Mouse (Mus musculus): Measurements from ENCODE around the gene Adarb1. TPM values are rescaled to one million over a fixed set of nuclear protein-coding genes. Genes with fewer than 3 reads are reported as not detected.

Gene Adarb1
- polyA plus RNA-seq, 1 experiment from 2014 or later = 15.4 TPM

- no peaks in the 10 kb centered on the region for H3K9me3 ChIP-seq (ENCODE audit: control insufficient read depth, low read length)
- ATAC-seq (ENCODE audit: insufficient number of reproducible peaks, insufficient read depth, low FRiP score, low read depth) = no peak
- WGBS = 61% methylated on average over 1 of the region's 1 CpGs
- H3K36me3 ChIP-seq (ENCODE audit: control insufficient read depth, insufficient read depth, low read length) = no peaks in the 10 kb centered on the region
- no peak overlapping the region for H3K4me2 ChIP-seq (ENCODE audit: low read length)
- no peak overlapping the region for H3K27ac ChIP-seq (replicated peaks in 1 of 2; ENCODE audit: control insufficient read depth in 1 of 2, insufficient read depth in 1 of 2, low read depth in 2 of 2, low read length in 2 of 2)
- H3K27me3 ChIP-seq (ENCODE audit: control insufficient read depth, insufficient read depth, low read length) = no peaks in the 10 kb centered on the region
- no peak overlapping the region for H3K4me3 ChIP-seq (ENCODE audit: control insufficient read depth in 1 of 2, insufficient read depth in 1 of 2, low read depth in 1 of 2, low read length in 2 of 2)
- H3K4me1 ChIP-seq (ENCODE audit: control insufficient read depth in 2 of 2, insufficient read depth in 2 of 2, low read length in 2 of 2) = peaks cover 8 to 15% of the 10 kb centered on the region in 2 experiments
- no peak overlapping the region for H3K9ac ChIP-seq (ENCODE audit: low read length)
Observed at GRCm38 (mm10) chr10:77402463-77402862, 15.6 kb downstream of the Adarb1 start.

DNA sequence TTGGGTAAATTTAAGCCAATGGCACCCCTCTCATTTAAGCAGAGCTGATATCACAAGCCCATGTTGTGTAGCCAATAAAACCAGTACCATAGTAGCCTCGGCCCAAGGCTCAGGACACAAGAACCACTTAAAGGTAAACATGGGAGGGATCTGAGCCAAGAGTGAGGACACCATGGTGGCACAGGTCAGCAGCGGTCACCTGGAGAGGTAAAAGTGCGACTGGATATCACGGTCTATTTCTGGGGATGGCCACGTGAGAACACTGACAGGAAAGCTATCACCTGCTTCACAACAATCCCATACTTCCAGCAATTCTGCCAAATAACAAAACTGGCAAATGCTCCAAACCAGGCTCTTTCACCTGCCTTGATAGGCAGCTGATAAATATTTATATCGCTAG is 17.0 kb downstream of the Adarb1 start:
- Histone ChIP-seq H3K4me3 (ENCODE audit: control insufficient read depth in 1 of 2, insufficient read depth in 1 of 2, low read depth in 1 of 2, low read length in 2 of 2) (no peak overlapping the region), H3K36me3 (ENCODE audit: control insufficient read depth, insufficient read depth, low read length) (no peaks in the 10 kb centered on the region), H3K4me2 (ENCODE audit: low read length) (no peak overlapping the region), H3K27me3 (ENCODE audit: control insufficient read depth, insufficient read depth, low read length) (no peaks in the 10 kb centered on the region), H3K9ac (ENCODE audit: low read length) (no peak overlapping the region), H3K9me3 (ENCODE audit: control insufficient read depth, low read length) (no peaks in the 10 kb centered on the region), H3K4me1 (ENCODE audit: control insufficient read depth in 2 of 2, insufficient read depth in 2 of 2, low read length in 2 of 2) (peaks cover 20 to 29% of the 10 kb centered on the region in 2 experiments), H3K27ac (replicated peaks in 1 of 2; ENCODE audit: control insufficient read depth in 1 of 2, insufficient read depth in 1 of 2, low read depth in 2 of 2, low read length in 2 of 2) (no peak overlapping the region)
- WGBS = 93% methylated on average over 6 of the region's 6 CpGs
- no peak for ATAC-seq (ENCODE audit: insufficient number of reproducible peaks, insufficient read depth, low FRiP score, low read depth)

DNA sequence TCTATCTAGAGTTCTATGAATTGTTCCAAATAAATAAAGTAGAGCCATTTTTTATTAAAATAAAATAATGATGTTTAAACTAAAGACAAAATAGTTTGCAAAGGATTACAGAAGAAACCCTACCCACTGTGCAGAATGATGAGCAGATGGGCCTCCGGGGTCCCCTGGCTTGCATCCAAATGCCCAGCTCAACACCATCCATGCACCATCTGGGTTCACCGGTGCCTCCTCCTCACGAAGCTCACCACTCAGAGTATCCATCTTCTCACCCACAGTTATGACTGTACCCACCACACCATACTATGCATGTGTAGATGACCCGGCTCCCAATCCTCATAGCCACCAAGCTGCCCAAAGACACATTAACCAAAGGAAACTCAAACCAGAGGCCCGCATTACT is 18.1 kb downstream of the Adarb1 start:
- WGBS = 85% methylated on average over 5 of the region's 5 CpGs
- no peak overlapping the region for H3K4me2 ChIP-seq (ENCODE audit: low read length)
- H3K27ac ChIP-seq (replicated peaks in 1 of 2; ENCODE audit: control insufficient read depth in 1 of 2, insufficient read depth in 1 of 2, low read depth in 2 of 2, low read length in 2 of 2) = no peak overlapping the region
- H3K4me1 ChIP-seq (ENCODE audit: control insufficient read depth in 2 of 2, insufficient read depth in 2 of 2, low read length in 2 of 2) = peaks cover 20 to 29% of the 10 kb centered on the region in 2 experiments
- H3K9ac ChIP-seq (ENCODE audit: low read length) = no peak overlapping the region
- no peaks in the 10 kb centered on the region for H3K9me3 ChIP-seq (ENCODE audit: control insufficient read depth, low read length)
- H3K27me3 ChIP-seq (ENCODE audit: control insufficient read depth, insufficient read depth, low read length) = no peaks in the 10 kb centered on the region
- ATAC-seq (ENCODE audit: insufficient number of reproducible peaks, insufficient read depth, low FRiP score, low read depth) = no peak
- H3K36me3 ChIP-seq (ENCODE audit: control insufficient read depth, insufficient read depth, low read length) = no peaks in the 10 kb centered on the region
- H3K4me3 ChIP-seq (ENCODE audit: control insufficient read depth in 1 of 2, insufficient read depth in 1 of 2, low read depth in 1 of 2, low read length in 2 of 2) = no peak overlapping the region

GRCm38 (mm10) chr10:77398082-77398481 is 20.0 kb downstream of the Adarb1 start:
- no peak for ATAC-seq (ENCODE audit: insufficient number of reproducible peaks, insufficient read depth, low FRiP score, low read depth)
- Histone ChIP-seq H3K36me3 (ENCODE audit: control insufficient read depth, insufficient read depth, low read length) (no peaks in the 10 kb centered on the region), H3K4me2 (ENCODE audit: low read length) (no peak overlapping the region), H3K9me3 (ENCODE audit: control insufficient read depth, low read length) (no peaks in the 10 kb centered on the region), H3K4me3 (ENCODE audit: control insufficient read depth in 1 of 2, insufficient read depth in 1 of 2, low read depth in 1 of 2, low read length in 2 of 2) (no peak overlapping the region), H3K4me1 (ENCODE audit: control insufficient read depth in 2 of 2, insufficient read depth in 2 of 2, low read length in 2 of 2) (peaks cover 20 to 26% of the 10 kb centered on the region in 2 experiments), H3K27me3 (ENCODE audit: control insufficient read depth, insufficient read depth, low read length) (no peaks in the 10 kb centered on the region), H3K27ac (replicated peaks in 1 of 2; ENCODE audit: control insufficient read depth in 1 of 2, insufficient read depth in 1 of 2, low read depth in 2 of 2, low read length in 2 of 2) (peak overlapping the region; percentile 29; a peak in 2 of 4 replicates), H3K9ac (ENCODE audit: low read length) (no peak overlapping the region)
- 58% methylated on average over 3 of the region's 3 CpGs for WGBS

GRCm38 (mm10) chr10:77397056-77397642 is 20.9 kb downstream of the Adarb1 start:
- peak; percentile 33; the same call in 1 of the 2 replicates for ATAC-seq (ENCODE audit: insufficient number of reproducible peaks, insufficient read depth, low FRiP score, low read depth)
- no peak overlapping the region for H3K4me2 ChIP-seq (ENCODE audit: low read length)
- no peaks in the 10 kb centered on the region for H3K36me3 ChIP-seq (ENCODE audit: control insufficient read depth, insufficient read depth, low read length)
- no peak overlapping the region for H3K9ac ChIP-seq (ENCODE audit: low read length)
- H3K4me3 ChIP-seq (ENCODE audit: control insufficient read depth in 1 of 2, insufficient read depth in 1 of 2, low read depth in 1 of 2, low read length in 2 of 2) = no peak overlapping the region
- WGBS = 44% methylated on average over 6 of the region's 6 CpGs
- H3K4me1 ChIP-seq (ENCODE audit: control insufficient read depth in 2 of 2, insufficient read depth in 2 of 2, low read length in 2 of 2) = peaks cover 20 to 24% of the 10 kb centered on the region in 2 experiments
- H3K27ac ChIP-seq (replicated peaks in 1 of 2; ENCODE audit: control insufficient read depth in 1 of 2, insufficient read depth in 1 of 2, low read depth in 2 of 2, low read length in 2 of 2) = 0 out of 4 replicates have a peak overlapping the region, but pooled peaks have one; percentile 19 to 35
- H3K9me3 ChIP-seq (ENCODE audit: control insufficient read depth, low read length) = no peaks in the 10 kb centered on the region
- no peaks in the 10 kb centered on the region for H3K27me3 ChIP-seq (ENCODE audit: control insufficient read depth, insufficient read depth, low read length)

GRCm38 (mm10) chr10:77396015-77396414 is 22.1 kb downstream of the Adarb1 start:
- no peak overlapping the region for H3K4me2 ChIP-seq (ENCODE audit: low read length)
- WGBS = 90% methylated on average over 1 of the region's 1 CpGs
- H3K4me3 ChIP-seq (ENCODE audit: control insufficient read depth in 1 of 2, insufficient read depth in 1 of 2, low read depth in 1 of 2, low read length in 2 of 2) = no peak overlapping the region
- ATAC-seq (ENCODE audit: insufficient number of reproducible peaks, insufficient read depth, low FRiP score, low read depth) = no peak
- no peaks in the 10 kb centered on the region for H3K27me3 ChIP-seq (ENCODE audit: control insufficient read depth, insufficient read depth, low read length)
- H3K9ac ChIP-seq (ENCODE audit: low read length) = no peak overlapping the region
- H3K27ac ChIP-seq (replicated peaks in 1 of 2; ENCODE audit: control insufficient read depth in 1 of 2, insufficient read depth in 1 of 2, low read depth in 2 of 2, low read length in 2 of 2) = no peak overlapping the region
- H3K36me3 ChIP-seq (ENCODE audit: control insufficient read depth, insufficient read depth, low read length) = no peaks in the 10 kb centered on the region
- H3K9me3 ChIP-seq (ENCODE audit: control insufficient read depth, low read length) = no peaks in the 10 kb centered on the region
- peaks cover 20 to 24% of the 10 kb centered on the region in 2 experiments for H3K4me1 ChIP-seq (ENCODE audit: control insufficient read depth in 2 of 2, insufficient read depth in 2 of 2, low read length in 2 of 2)

DNA sequence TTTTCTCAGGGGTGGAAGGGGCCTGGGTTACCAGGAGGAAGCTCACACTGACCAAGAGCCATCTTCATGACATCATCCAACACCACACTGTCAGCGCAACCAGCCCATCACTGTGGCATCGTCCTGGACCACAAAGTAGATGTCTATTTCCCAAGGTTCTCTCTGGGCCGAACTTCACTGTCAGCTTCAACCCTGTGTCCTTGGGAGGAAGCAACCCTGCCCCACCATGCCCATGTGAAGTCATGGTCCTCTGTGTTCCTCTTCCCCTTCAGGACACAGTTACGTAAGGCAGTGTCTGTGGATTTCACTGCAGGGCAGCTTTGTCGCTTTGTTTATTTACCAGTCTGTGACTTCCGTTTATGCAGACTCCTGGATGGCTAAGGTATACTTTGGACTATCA is 27.0 kb downstream of the Adarb1 start:
- H3K4me1 ChIP-seq (ENCODE audit: control insufficient read depth in 2 of 2, insufficient read depth in 2 of 2, low read length in 2 of 2) = 0 out of 4 replicates have a peak, but pooled peaks cover 0 to 3% of the 10 kb centered on the region in 2 experiments
- H3K36me3 ChIP-seq (ENCODE audit: control insufficient read depth, insufficient read depth, low read length) = no peaks in the 10 kb centered on the region
- 87% methylated on average over 6 of the region's 6 CpGs for WGBS
- no peak overlapping the region for H3K9ac ChIP-seq (ENCODE audit: low read length)
- no peaks in the 10 kb centered on the region for H3K9me3 ChIP-seq (ENCODE audit: control insufficient read depth, low read length)
- no peaks in the 10 kb centered on the region for H3K27me3 ChIP-seq (ENCODE audit: control insufficient read depth, insufficient read depth, low read length)
- H3K4me2 ChIP-seq (ENCODE audit: low read length) = no peak overlapping the region
- H3K4me3 ChIP-seq (ENCODE audit: control insufficient read depth in 1 of 2, insufficient read depth in 1 of 2, low read depth in 1 of 2, low read length in 2 of 2) = no peak overlapping the region
- no peak for ATAC-seq (ENCODE audit: insufficient number of reproducible peaks, insufficient read depth, low FRiP score, low read depth)
- no peak overlapping the region for H3K27ac ChIP-seq (replicated peaks in 1 of 2; ENCODE audit: control insufficient read depth in 1 of 2, insufficient read depth in 1 of 2, low read depth in 2 of 2, low read length in 2 of 2)

- 88% methylated on average over 1 of the region's 1 CpGs for WGBS
- H3K4me1 ChIP-seq (ENCODE audit: control insufficient read depth in 2 of 2, insufficient read depth in 2 of 2, low read length in 2 of 2) = peaks cover 0 to 7% of the 10 kb centered on the region in 2 experiments; a peak in 2 of 4 replicates
- no peak for ATAC-seq (ENCODE audit: insufficient number of reproducible peaks, insufficient read depth, low FRiP score, low read depth)
Observed at GRCm38 (mm10) chr10:77387558-77387957, 30.5 kb downstream of the Adarb1 start.

More at GRCm38 (mm10) chr10:77387558-77387957, 30.5 kb downstream of the Adarb1 start:
- H3K36me3 ChIP-seq (ENCODE audit: control insufficient read depth, insufficient read depth, low read length) = no peaks in the 10 kb centered on the region
- no peak overlapping the region for H3K9ac ChIP-seq (ENCODE audit: low read length)
- no peak overlapping the region for H3K27ac ChIP-seq (replicated peaks in 1 of 2; ENCODE audit: control insufficient read depth in 1 of 2, insufficient read depth in 1 of 2, low read depth in 2 of 2, low read length in 2 of 2)
- no peak overlapping the region for H3K4me2 ChIP-seq (ENCODE audit: low read length)
- no peak overlapping the region for H3K4me3 ChIP-seq (ENCODE audit: control insufficient read depth in 1 of 2, insufficient read depth in 1 of 2, low read depth in 1 of 2, low read length in 2 of 2)
- no peaks in the 10 kb centered on the region for H3K9me3 ChIP-seq (ENCODE audit: control insufficient read depth, low read length)
- no peaks in the 10 kb centered on the region for H3K27me3 ChIP-seq (ENCODE audit: control insufficient read depth, insufficient read depth, low read length)
